In genomic region chr2:174871225-174871624, GRCm38 (mm10) we compare ENCODE assay signal across 12 mouse cellular contexts.
DNase-seq lines count a peak whose midpoint lies in the region; ATAC-seq lines count a peak whose summit lies in the region.
"Had no signal": no experiment of that assay in that cellular context is flagged by ENCODE, and none has a peak within 500 bp of the region (broad histone marks: within the 10 kb centered on the region; RNA-seq: fewer than 3 reads in every experiment).

No protein-coding gene starts in this region.

- no peak overlapping the region for H3K9ac ChIP-seq in neural tube, embryonic 12.5 days
- H3K9ac ChIP-seq in neural tube, embryonic 15.5 days (replicated peaks) = no peak overlapping the region
- H3K9ac ChIP-seq in embryonic facial prominence, embryonic 15.5 days = no peak overlapping the region
- no peak overlapping the region for H3K9ac ChIP-seq in forebrain, embryonic 11.5 days (ENCODE audit: low read length)
- H3K9ac ChIP-seq: lung, embryonic 15.5 days had no signal

- no peak overlapping the region for H3K27ac ChIP-seq in neural tube, embryonic 12.5 days
- H3K27ac ChIP-seq in neural tube, embryonic 15.5 days (replicated peaks) = no peak overlapping the region
- peak overlapping the region; percentile 80 for H3K27ac ChIP-seq in embryonic facial prominence, embryonic 15.5 days (replicated peaks)
- no peak overlapping the region for H3K27ac ChIP-seq in forebrain, embryonic 11.5 days (ENCODE audit: low read depth, low read length)
- H3K27ac ChIP-seq: heart, adult 2 months; lung, embryonic 15.5 days had no signal

- ATAC-seq in neural tube, embryonic 12.5 days (ENCODE audit: low FRiP score, low read depth) = peak; percentile 43; the same call in 1 of the 2 replicates
- ATAC-seq in neural tube, embryonic 15.5 days (ENCODE audit: low FRiP score) = no peak
- no peak for ATAC-seq in embryonic facial prominence, embryonic 15.5 days (ENCODE audit: insufficient number of reproducible peaks, low FRiP score, low TSS enrichment, low read depth)
- ATAC-seq in neutrophil, adult 5-6 weeks (ENCODE audit: extremely low read depth, insufficient number of reproducible peaks, low FRiP score, poor library complexity, severe bottlenecking) = peak; percentile 96
- no peak for ATAC-seq in forebrain, embryonic 11.5 days (replicated peaks; ENCODE audit: low FRiP score)

- DNase-seq in urinary bladder, adult 2 months (ENCODE audit: low spot score) = no peak
- DNase-seq in forebrain, embryonic 11.5 days (ENCODE audit: low spot score) = no peak
- DNase-seq in adrenal gland, postnatal 25 days = no peak
- DNase-seq: cerebellum, adult 9-10 months; kidney, adult 2 months; thymus, postnatal 4 days had no signal

- H3K9me3 ChIP-seq in neural tube, embryonic 12.5 days = no peaks in the 10 kb centered on the region
- H3K9me3 ChIP-seq in neural tube, embryonic 15.5 days (replicated peaks) = no peaks in the 10 kb centered on the region
- no peaks in the 10 kb centered on the region for H3K9me3 ChIP-seq in embryonic facial prominence, embryonic 15.5 days (replicated peaks)
- H3K9me3 ChIP-seq in forebrain, embryonic 11.5 days (ENCODE audit: control insufficient read depth, low read length) = no peaks in the 10 kb centered on the region
- H3K9me3 ChIP-seq: lung, embryonic 15.5 days had no signal

- no peak overlapping the region for H3K4me2 ChIP-seq in neural tube, embryonic 12.5 days (replicated peaks)
- H3K4me2 ChIP-seq in neural tube, embryonic 15.5 days = no peak overlapping the region
- no peak overlapping the region for H3K4me2 ChIP-seq in embryonic facial prominence, embryonic 15.5 days (replicated peaks)
- no peak overlapping the region for H3K4me2 ChIP-seq in forebrain, embryonic 11.5 days (ENCODE audit: low read depth, low read length, severe bottlenecking)
- H3K4me2 ChIP-seq: lung, embryonic 15.5 days had no signal

- 0 out of 2 replicates have a peak, but pooled peaks cover 3% of the 10 kb centered on the region for H3K4me1 ChIP-seq in neural tube, embryonic 12.5 days
- peaks cover 11% of the 10 kb centered on the region for H3K4me1 ChIP-seq in neural tube, embryonic 15.5 days
- H3K4me1 ChIP-seq in embryonic facial prominence, embryonic 15.5 days = peaks cover 53% of the 10 kb centered on the region
- H3K4me1 ChIP-seq in forebrain, embryonic 11.5 days (replicated peaks; ENCODE audit: control insufficient read depth, insufficient read depth, low read length) = no peaks in the 10 kb centered on the region

- no peak overlapping the region for H3K4me3 ChIP-seq in neural tube, embryonic 12.5 days
- H3K4me3 ChIP-seq in neural tube, embryonic 15.5 days (replicated peaks) = no peak overlapping the region
- no peak overlapping the region for H3K4me3 ChIP-seq in embryonic facial prominence, embryonic 15.5 days (replicated peaks)
- no peak overlapping the region for H3K4me3 ChIP-seq in forebrain, embryonic 11.5 days (ENCODE audit: low read depth, low read length)
- H3K4me3 ChIP-seq: heart, adult 2 months; lung, embryonic 15.5 days had no signal

- no peaks in the 10 kb centered on the region for H3K27me3 ChIP-seq in neural tube, embryonic 12.5 days (replicated peaks)
- no peaks in the 10 kb centered on the region for H3K27me3 ChIP-seq in neural tube, embryonic 15.5 days (replicated peaks)
- H3K27me3 ChIP-seq in embryonic facial prominence, embryonic 15.5 days = no peaks in the 10 kb centered on the region
- H3K27me3 ChIP-seq in forebrain, embryonic 11.5 days (ENCODE audit: control insufficient read depth, insufficient read depth, low read length) = no peaks in the 10 kb centered on the region
- H3K27me3 ChIP-seq: lung, embryonic 15.5 days had no signal

- H3K36me3 ChIP-seq in neural tube, embryonic 12.5 days = no peaks in the 10 kb centered on the region
- no peaks in the 10 kb centered on the region for H3K36me3 ChIP-seq in neural tube, embryonic 15.5 days
- H3K36me3 ChIP-seq in embryonic facial prominence, embryonic 15.5 days = no peaks in the 10 kb centered on the region
- no peaks in the 10 kb centered on the region for H3K36me3 ChIP-seq in forebrain, embryonic 11.5 days (ENCODE audit: control insufficient read depth, insufficient read depth, low read length)
- H3K36me3 ChIP-seq: lung, embryonic 15.5 days had no signal

- WGBS in neural tube, embryonic 12.5 days = 82% methylated on average over 10 of the region's 10 CpGs
- 63% methylated on average over 10 of the region's 10 CpGs for WGBS in neural tube, embryonic 15.5 days
- WGBS in embryonic facial prominence, embryonic 15.5 days = 38% methylated on average over 10 of the region's 10 CpGs
- WGBS in forebrain, embryonic 11.5 days = 82% methylated on average over 10 of the region's 10 CpGs

Comparison
In these comparisons a context has a peak if more than half of its experiments do, and no peak if none do; other contexts are left out.
1. ATAC-seq: peak in neural tube, embryonic 12.5 days (single experiment) and neutrophil, adult 5-6 weeks (single experiment); none in neural tube, embryonic 15.5 days (single experiment), embryonic facial prominence, embryonic 15.5 days (single experiment) and forebrain, embryonic 11.5 days (single experiment).